Mouse (Mus musculus) CD8-positive naive resting alpha-beta T cell, adult 2 months (primary cell): ENCODE results near the gene Ppp2r1b.

Source experiments
- DNase-seq, 2 experiments: peaks; one replicate each; pipeline ENCODE4 v3.0.0; 2022; ENCODE audit warnings: low read depth in 2 of 2, low spot score in 2 of 2

Ppp2r1b gene

GRCm38 (mm10) chr9:50836097-50836496 is 9.0 kb upstream of the Ppp2r1b start:
- no peak for DNase-seq

GRCm38 (mm10) chr9:50841079-50841789 is 3.9 kb upstream of the Ppp2r1b start:
- no peak for DNase-seq

GRCm38 (mm10) chr9:50845547-50845946 is 446 bp downstream of the Ppp2r1b start:
- no peak for DNase-seq

- DNase-seq: no peak
These were observed 2.0 kb downstream of the Ppp2r1b start for GRCm38 (mm10) chr9:50847133-50847532.

- no peak for DNase-seq
These were observed 2.7 kb downstream of the Ppp2r1b start for GRCm38 (mm10) chr9:50847606-50848368.

DNA sequence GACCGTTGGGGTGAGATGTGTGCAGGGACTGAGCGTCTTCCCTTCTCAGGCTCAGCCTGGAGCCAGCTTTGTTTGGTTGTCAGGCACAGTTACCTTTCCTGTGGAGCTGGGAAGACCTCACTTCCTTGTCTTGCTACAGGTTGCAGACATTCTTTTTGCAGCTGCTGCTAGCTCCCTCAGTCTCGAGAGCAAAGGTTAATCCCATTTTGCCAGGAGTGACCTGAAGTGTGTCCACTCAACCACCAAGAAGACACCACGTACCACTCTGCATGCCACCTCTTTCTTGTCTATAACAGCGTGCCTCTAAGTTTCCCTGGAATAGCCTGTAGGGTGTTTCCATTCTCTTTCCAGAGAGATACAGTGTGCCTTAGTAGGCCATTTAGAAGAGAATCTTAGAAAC is 3.7 kb downstream of the Ppp2r1b start:
- no peak for DNase-seq

- DNase-seq: peak; percentile 63 to 77
These were observed 4.1 kb downstream of the Ppp2r1b start for GRCm38 (mm10) chr9:50849249-50849648.

GRCm38 (mm10) chr9:50849755-50850154 is 4.7 kb downstream of the Ppp2r1b start:
- no peak for DNase-seq

GRCm38 (mm10) chr9:50850271-50850670 is 5.2 kb downstream of the Ppp2r1b start:
- DNase-seq: no peak

GRCm38 (mm10) chr9:50850713-50851112 is 5.6 kb downstream of the Ppp2r1b start:
- DNase-seq: no peak

- no peak for DNase-seq
These were observed 7.7 kb downstream of the Ppp2r1b start for GRCm38 (mm10) chr9:50852634-50853349.

- DNase-seq: no peak
These were observed 9.3 kb downstream of the Ppp2r1b start for GRCm38 (mm10) chr9:50854376-50854775.

- DNase-seq: no peak
These were observed 10.1 kb downstream of the Ppp2r1b start for GRCm38 (mm10) chr9:50855133-50855766.

DNA sequence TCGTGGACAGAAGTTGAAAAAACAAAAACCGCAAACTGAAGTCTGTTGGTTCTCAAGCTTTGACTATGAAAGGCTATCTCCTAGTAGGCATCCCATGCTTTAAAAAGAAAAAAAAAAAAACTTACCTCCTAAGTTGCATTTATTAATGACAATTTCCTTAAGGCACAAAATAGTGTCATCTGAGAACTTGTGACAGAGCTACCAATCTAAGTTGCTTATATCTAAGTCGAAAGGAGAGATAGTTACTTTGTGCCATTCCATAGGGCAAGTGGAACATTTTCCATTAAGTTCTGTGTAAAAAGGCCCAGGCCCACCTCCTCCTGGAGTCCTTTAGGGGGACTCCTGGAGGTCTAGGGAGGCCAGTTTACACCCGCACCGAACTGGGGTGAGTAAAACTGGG is 10.7 kb downstream of the Ppp2r1b start:
- no peak for DNase-seq

- peak; percentile 89 to 97 for DNase-seq
These were observed 11.4 kb downstream of the Ppp2r1b start for GRCm38 (mm10) chr9:50856341-50857081.

DNA sequence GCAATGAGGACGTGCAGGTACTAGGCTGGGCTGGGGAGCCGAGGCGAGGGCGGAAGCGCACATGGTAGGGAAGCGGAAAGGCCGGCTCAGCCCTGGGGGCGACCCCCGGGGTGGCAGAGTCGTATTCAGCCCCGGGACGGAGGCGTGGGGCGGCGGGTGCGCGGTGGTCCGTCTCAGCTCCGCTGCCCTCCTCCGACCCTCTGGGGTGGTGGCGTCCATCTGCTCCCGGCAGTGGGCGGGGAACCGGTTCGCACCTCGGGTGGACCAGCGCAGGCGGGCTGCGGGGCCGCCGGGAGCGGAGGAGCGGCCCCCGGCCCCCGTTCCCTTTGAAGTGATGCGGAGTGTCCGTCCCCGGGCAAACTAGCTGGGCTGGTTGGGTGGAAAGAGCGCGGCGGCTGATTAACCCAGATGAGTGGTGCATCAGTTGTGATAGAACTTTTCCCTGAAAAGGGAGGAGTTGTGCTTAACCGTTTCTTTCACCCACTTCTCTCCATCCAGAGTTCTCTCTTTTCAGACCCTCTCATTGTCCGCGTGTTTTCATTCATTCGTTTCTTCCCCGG is 12.1 kb downstream of the Ppp2r1b start:
- no peak for DNase-seq

DNA sequence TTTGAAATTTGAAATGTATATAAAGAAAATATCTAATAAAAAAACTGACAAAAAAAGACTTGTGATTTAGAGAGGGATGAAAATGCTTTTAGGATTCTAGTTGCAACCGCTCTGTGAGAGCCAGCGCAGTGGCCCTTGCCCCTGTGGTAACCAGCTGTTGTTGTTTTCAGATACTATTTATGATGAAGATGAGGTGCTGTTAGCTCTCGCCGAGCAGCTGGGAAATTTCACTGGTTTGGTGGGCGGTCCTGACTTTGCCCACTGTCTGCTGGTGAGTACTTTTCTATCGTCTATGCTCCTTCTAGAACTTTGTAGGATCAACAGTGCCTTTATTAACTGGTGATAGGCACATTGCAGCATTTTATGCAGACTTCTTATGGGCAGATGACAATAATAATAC is 13.6 kb downstream of the Ppp2r1b start:
- DNase-seq: no peak

DNA sequence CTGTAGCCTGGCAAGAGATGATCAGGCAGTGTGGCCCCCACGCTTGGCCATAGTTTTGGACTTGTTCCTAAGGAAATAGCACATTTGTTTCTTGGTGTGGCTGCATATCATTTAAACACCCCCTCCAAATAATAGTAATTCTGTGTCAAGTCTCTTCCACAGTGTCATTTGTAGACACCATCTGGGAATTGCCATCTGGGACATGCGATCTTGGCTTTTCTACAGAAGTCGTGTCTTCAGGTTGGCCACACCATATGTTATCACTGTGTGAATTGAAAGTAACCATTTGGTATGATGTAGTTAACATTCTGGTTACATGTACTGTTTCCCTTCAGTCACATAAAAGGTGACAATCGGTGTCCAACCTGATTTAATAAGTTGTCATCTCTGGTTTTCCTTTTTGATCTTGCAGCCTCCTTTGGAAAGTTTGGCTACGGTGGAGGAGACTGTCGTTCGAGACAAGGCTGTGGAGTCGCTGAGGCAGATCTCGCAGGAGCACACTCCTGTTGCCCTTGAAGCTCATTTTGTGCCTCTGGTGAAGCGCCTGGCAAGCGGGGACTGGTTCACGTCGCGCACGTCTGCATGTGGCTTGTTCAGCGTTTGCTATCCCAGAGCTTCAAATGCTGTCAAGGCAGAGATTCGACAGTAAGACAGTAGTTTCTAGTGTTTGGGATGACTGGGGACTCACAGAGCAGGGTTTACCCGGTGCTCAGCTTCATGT is 16.2 kb downstream of the Ppp2r1b start:
- DNase-seq: no peak

DNA sequence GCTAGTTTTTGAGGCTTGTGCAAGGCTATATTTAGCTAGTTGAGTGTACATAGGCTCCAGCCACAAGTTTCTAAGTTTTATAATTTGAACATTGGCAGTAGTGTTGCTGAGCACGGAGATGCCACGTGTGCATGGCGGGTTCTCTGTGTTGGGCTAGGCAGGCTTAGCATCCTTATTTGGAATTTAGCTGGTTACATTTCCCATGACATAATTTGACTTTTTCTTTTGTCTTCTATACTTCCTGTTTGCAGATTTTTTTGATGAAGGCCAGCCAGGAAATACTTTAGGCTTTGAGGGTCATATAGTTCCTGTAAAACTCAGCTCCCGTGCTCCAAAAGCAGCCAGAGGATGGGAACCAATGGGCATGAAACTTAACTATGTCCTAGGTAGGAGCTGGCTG is 18.7 kb downstream of the Ppp2r1b start:
- no peak for DNase-seq

DNA sequence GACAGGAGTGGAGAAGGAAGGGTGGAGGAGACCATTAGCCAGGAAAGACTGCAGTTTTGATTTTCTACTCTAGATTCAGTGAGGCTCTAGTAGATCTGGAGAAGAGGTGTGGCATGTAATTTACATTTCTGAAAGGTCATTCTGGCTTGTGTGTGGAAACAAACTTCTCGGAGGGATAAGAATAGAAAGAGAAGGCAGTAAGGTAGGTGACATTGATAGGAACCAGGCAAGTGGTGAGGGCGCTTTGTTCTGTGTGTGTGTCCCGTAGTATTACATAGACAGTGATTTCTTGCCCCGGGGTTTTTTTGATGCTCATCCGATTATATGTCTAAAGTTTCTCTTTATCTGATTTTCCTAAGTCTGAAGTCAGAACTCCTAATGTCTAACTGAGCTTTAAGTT is 19.8 kb downstream of the Ppp2r1b start:
- no peak for DNase-seq
